Mouse (Mus musculus) liver, postnatal 0 days (tissue): ENCODE measurements at regions not wholly inside any gene's neighbourhood (a gene's known extent, or its start where the extent isn't known, plus 50 kb on each side); places are given as distances from the start of the nearest gene placed in this dataset.

Experiments used
- ATAC-seq: fragments of 200-750 bp; cut with Nextera tagmentation; 2 replicates; pipeline ENCODE4 v1.8.0; 2017; ENCODE audit warnings: mild to moderate bottlenecking, moderate library complexity
- DNase-seq: peaks from one replicate; pipeline ENCODE4 v3.0.0-alpha.2; 2016
- H3K27ac ChIP-seq: fragments of 300-500 bp; sonication (generic); 2 replicates; pipeline ENCODE4 v1.5.1; 2014; ENCODE audit warnings: antibody characterized with exemption, moderate library complexity, mild to moderate bottlenecking, low read depth
- H3K27me3 ChIP-seq: fragments of 300-500 bp; sonication (generic); 2 replicates; pipeline ENCODE4 v1.6.1; 2014; ENCODE audit warnings: low read length, control low read depth, mixed read lengths; ENCODE audit not compliant: insufficient read depth
- H3K36me3 ChIP-seq: fragments of 300-500 bp; sonication (generic); replicated peaks from 2 replicates; pipeline ENCODE4 v1.6.1; 2014; ENCODE audit warnings: mild to moderate bottlenecking, control low read depth, low read length, moderate library complexity, mixed read lengths; ENCODE audit not compliant: insufficient read depth
- H3K4me1 ChIP-seq: fragments of 300-500 bp; sonication (generic); 2 replicates; pipeline ENCODE4 v1.6.1; 2014; ENCODE audit warnings: antibody characterized with exemption, mild to moderate bottlenecking, control low read depth; ENCODE audit not compliant: insufficient read depth
- H3K4me2 ChIP-seq: fragments of 300-500 bp; sonication (generic); 2 replicates; pipeline ENCODE4 v1.6.1; 2014; ENCODE audit warnings: low read depth, mild to moderate bottlenecking, low read length, moderate library complexity, mixed read lengths
- H3K4me3 ChIP-seq: fragments of 300-500 bp; sonication (generic); 2 replicates; pipeline ENCODE4 v1.5.1; 2014; ENCODE audit warnings: low read depth, low read length
- H3K9ac ChIP-seq: fragments of 300-500 bp; sonication (generic); replicated peaks from 2 replicates; pipeline ENCODE4 v1.6.1; 2014; ENCODE audit warnings: mild to moderate bottlenecking, moderate library complexity
- H3K9me3 ChIP-seq: fragments of 300-500 bp; sonication (generic); 2 replicates; pipeline ENCODE4 v1.6.1; 2016; ENCODE audit warnings: mild to moderate bottlenecking, control low read depth, low read length, mixed read lengths
- CTCF ChIP-seq: sonication (generic); IDR thresholded peaks from 2 replicates; pipeline ENCODE4 v1.5.1; 2016; ENCODE audit warnings: antibody characterized with exemption, low read depth
- EP300 ChIP-seq: IDR thresholded peaks from 2 replicates; pipeline ENCODE4 v1.6.1; 2016; ENCODE audit warnings: antibody characterized with exemption, low read depth, mild to moderate bottlenecking
- WGBS: fragments of 180-500 bp; shearing (Covaris S2); extraction: QIAGEN DNeasy Blood & Tissue Kit; methylation state at CpG from one replicate; pipeline ENCODE4 v1.1.7; 2014; ENCODE audit not compliant: insufficient replicate concordance; 5-methylcytosine and 5-hydroxymethylcytosine counted together

GRCm38 (mm10) chr4:142460468-142461086 lies 221.4 kb upstream of the Kazn start:
- Histone ChIP-seq H3K4me2 (no peak overlapping the region), H3K4me1 (no peaks in the 10 kb centered on the region), H3K9ac (no peak overlapping the region), H3K9me3 (no peaks in the 10 kb centered on the region), H3K27me3 (no peaks in the 10 kb centered on the region), H3K4me3 (no peak overlapping the region), H3K27ac (no peak overlapping the region), H3K36me3 (no peaks in the 10 kb centered on the region)
- ATAC-seq (no peak), DNase-seq (no peak)
- 84% methylated on average over 13 of the region's 13 CpGs for WGBS
- TF ChIP-seq CTCF = no peak
- TF ChIP-seq EP300 = no peak

GRCm38 (mm10) chr4:142452614-142453013 lies 213.4 kb upstream of the Kazn start:
- DNase-seq = no peak
- Histone ChIP-seq H3K27me3 (no peaks in the 10 kb centered on the region), H3K27ac (no peak overlapping the region), H3K9ac (no peak overlapping the region), H3K4me2 (no peak overlapping the region), H3K4me3 (no peak overlapping the region), H3K9me3 (no peaks in the 10 kb centered on the region), H3K36me3 (no peaks in the 10 kb centered on the region), H3K4me1 (no peaks in the 10 kb centered on the region)
- no peak for ATAC-seq
- TF ChIP-seq CTCF (no peak), EP300 (no peak)
- WGBS = 42% methylated on average over 11 of the region's 11 CpGs

- no peak overlapping the region for H3K4me2 ChIP-seq
- DNase-seq (no peak), ATAC-seq (no peak)
- no peaks in the 10 kb centered on the region for H3K36me3 ChIP-seq
- no peak overlapping the region for H3K9ac ChIP-seq
- H3K4me3 ChIP-seq = no peak overlapping the region
- H3K4me1 ChIP-seq = no peaks in the 10 kb centered on the region
- WGBS = 73% methylated on average over 3 of the region's 3 CpGs
- no peaks in the 10 kb centered on the region for H3K27me3 ChIP-seq
- TF ChIP-seq CTCF = no peak
- no peak for TF ChIP-seq EP300
- no peak overlapping the region for H3K27ac ChIP-seq
- H3K9me3 ChIP-seq = no peaks in the 10 kb centered on the region
Observed at GRCm38 (mm10) chr4:142450884-142451283, 211.7 kb upstream of the Kazn start.

GRCm38 (mm10) chr4:142449713-142450112 lies 210.5 kb upstream of the Kazn start:
- ATAC-seq (no peak), DNase-seq (no peak)
- Histone ChIP-seq H3K9me3 (no peaks in the 10 kb centered on the region), H3K4me1 (no peaks in the 10 kb centered on the region), H3K9ac (no peak overlapping the region), H3K4me2 (no peak overlapping the region), H3K27me3 (no peaks in the 10 kb centered on the region), H3K36me3 (no peaks in the 10 kb centered on the region), H3K27ac (no peak overlapping the region), H3K4me3 (no peak overlapping the region)
- no peak for TF ChIP-seq EP300
- WGBS = 78% methylated on average over 13 of the region's 13 CpGs

- DNase-seq = no peak
Observed at GRCm38 (mm10) chr4:142449198-142449702, 210.0 kb upstream of the Kazn start.

GRCm38 (mm10) chr4:142447529-142447928 lies 208.3 kb upstream of the Kazn start:
- WGBS = 51% methylated on average over 7 of the region's 7 CpGs

More at GRCm38 (mm10) chr4:142449198-142449702, 210.0 kb upstream of the Kazn start:
- no peaks in the 10 kb centered on the region for H3K27me3 ChIP-seq
- no peak overlapping the region for H3K4me2 ChIP-seq
- H3K36me3 ChIP-seq = no peaks in the 10 kb centered on the region
- H3K9ac ChIP-seq = no peak overlapping the region
- no peak overlapping the region for H3K4me3 ChIP-seq
- no peaks in the 10 kb centered on the region for H3K4me1 ChIP-seq
- 76% methylated on average over 14 of the region's 14 CpGs for WGBS
- H3K27ac ChIP-seq = no peak overlapping the region
- H3K9me3 ChIP-seq = no peaks in the 10 kb centered on the region
- TF ChIP-seq CTCF (no peak), EP300 (no peak)
- no peak for ATAC-seq

More at GRCm38 (mm10) chr4:142447529-142447928, 208.3 kb upstream of the Kazn start:
- no peaks in the 10 kb centered on the region for H3K4me1 ChIP-seq
- no peak overlapping the region for H3K27ac ChIP-seq
- TF ChIP-seq CTCF = no peak
- no peak for TF ChIP-seq EP300
- no peak overlapping the region for H3K9ac ChIP-seq
- H3K9me3 ChIP-seq = no peaks in the 10 kb centered on the region
- DNase-seq (no peak), ATAC-seq (no peak)
- no peaks in the 10 kb centered on the region for H3K36me3 ChIP-seq
- no peak overlapping the region for H3K4me2 ChIP-seq
- H3K4me3 ChIP-seq = no peak overlapping the region
- no peaks in the 10 kb centered on the region for H3K27me3 ChIP-seq
